Mouse (Mus musculus): Measurements from ENCODE around the gene Smbd1.

Smbd1 gene

GRCm38 (mm10) chr16:32810321-32810720 is at the start of gene Smbd1:
Gene Smbd1, minus strand, starts transcription at chr16:32810477.
- DNase-seq (ENCODE audit: low spot score), result no peak

- DNase-seq (ENCODE audit: low spot score), result peak; percentile 79
Observed at GRCm38 (mm10) chr16:32858771-32859636, 48.7 kb upstream of the Smbd1 start.

GRCm38 (mm10) chr16:32858356-32858755 is 48.1 kb upstream of the Smbd1 start:
- no peak for DNase-seq (ENCODE audit: low spot score)

GRCm38 (mm10) chr16:32856751-32857150 is 46.5 kb upstream of the Smbd1 start:
- no peak for DNase-seq (ENCODE audit: low spot score)

GRCm38 (mm10) chr16:32854050-32854571 is 43.8 kb upstream of the Smbd1 start:
- no peak for DNase-seq (ENCODE audit: low spot score)

GRCm38 (mm10) chr16:32853492-32854049 is 43.3 kb upstream of the Smbd1 start:
- no peak for DNase-seq (ENCODE audit: low spot score)

GRCm38 (mm10) chr16:32849042-32849830 is 39.0 kb upstream of the Smbd1 start:
- DNase-seq (ENCODE audit: low spot score), result no peak

- DNase-seq (ENCODE audit: low spot score), result no peak
Observed at GRCm38 (mm10) chr16:32847103-32847502, 36.8 kb upstream of the Smbd1 start.

- no peak for DNase-seq (ENCODE audit: low spot score)
Observed at GRCm38 (mm10) chr16:32831501-32831900, 21.2 kb upstream of the Smbd1 start.

GRCm38 (mm10) chr16:32829104-32829503 is 18.8 kb upstream of the Smbd1 start:
- DNase-seq (ENCODE audit: low spot score), result no peak

- DNase-seq (ENCODE audit: low spot score), result no peak
Observed at GRCm38 (mm10) chr16:32826521-32826920, 16.2 kb upstream of the Smbd1 start.

GRCm38 (mm10) chr16:32825380-32825779 is 15.1 kb upstream of the Smbd1 start:
- no peak for DNase-seq (ENCODE audit: low spot score)

GRCm38 (mm10) chr16:32824061-32824460 is 13.8 kb upstream of the Smbd1 start:
- DNase-seq (ENCODE audit: low spot score), result no peak

GRCm38 (mm10) chr16:32823487-32823886 is 13.2 kb upstream of the Smbd1 start:
- DNase-seq (ENCODE audit: low spot score), result no peak

- DNase-seq (ENCODE audit: low spot score), result no peak
Observed at GRCm38 (mm10) chr16:32822881-32823280, 12.6 kb upstream of the Smbd1 start.

- DNase-seq (ENCODE audit: low spot score), result no peak
Observed at GRCm38 (mm10) chr16:32822450-32822827, 12.2 kb upstream of the Smbd1 start.

GRCm38 (mm10) chr16:32821772-32822449 is 11.6 kb upstream of the Smbd1 start:
- peak; percentile 70 for DNase-seq (ENCODE audit: low spot score)

- DNase-seq (ENCODE audit: low spot score), result no peak
Observed at GRCm38 (mm10) chr16:32818441-32818840, 8.2 kb upstream of the Smbd1 start.

GRCm38 (mm10) chr16:32818036-32818435 is 7.8 kb upstream of the Smbd1 start:
- no peak for DNase-seq (ENCODE audit: low spot score)

GRCm38 (mm10) chr16:32815160-32815605 is 4.9 kb upstream of the Smbd1 start:
- DNase-seq (ENCODE audit: low spot score), result no peak

GRCm38 (mm10) chr16:32814539-32814938 is 4.3 kb upstream of the Smbd1 start:
- DNase-seq (ENCODE audit: low spot score), result peak; percentile 40

GRCm38 (mm10) chr16:32813771-32814170 is 3.5 kb upstream of the Smbd1 start:
- DNase-seq (ENCODE audit: low spot score), result no peak

All from urinary bladder, postnatal 14 days (tissue).